Mouse (Mus musculus): ENCODE measurements around the gene Actl10. TPM values are rescaled to one million over a fixed set of nuclear protein-coding genes. Genes with fewer than 3 reads are reported as not detected.

Actl10 gene
- polyA plus RNA-seq, 1 experiment, result not detected

- Histone ChIP-seq H3K27ac (ENCODE audit: insufficient read depth, low read depth, low read length) (no peak overlapping the region), H3K4me3 (ENCODE audit: insufficient read depth, low read depth, low read length) (no peak overlapping the region), H3K4me1 (ENCODE audit: control insufficient read depth, insufficient read depth, low read length) (peaks cover 7% of the 10 kb centered on the region)
- TF ChIP-seq POLR2A (IDR thresholded peaks at IDR 0.05; ENCODE audit: insufficient read depth, low read depth, low read length), result no peak
- TF ChIP-seq CTCF (IDR thresholded peaks at IDR 0.05; ENCODE audit: insufficient read depth, low read depth, low read length), result no peak
- 56% methylated on average over 4 of the region's 4 CpGs for WGBS
Observed at GRCm38 (mm10) chr2:154570666-154571065, 19.1 kb downstream of the Actl10 start.

- peaks cover 7% of the 10 kb centered on the region for H3K4me1 ChIP-seq (ENCODE audit: control insufficient read depth, insufficient read depth, low read length)
- TF ChIP-seq CTCF (IDR thresholded peaks at IDR 0.05; ENCODE audit: insufficient read depth, low read depth, low read length), result no peak
- no peak for TF ChIP-seq POLR2A (IDR thresholded peaks at IDR 0.05; ENCODE audit: insufficient read depth, low read depth, low read length)
- 83% methylated on average over 4 of the region's 4 CpGs for WGBS
- no peak overlapping the region for H3K4me3 ChIP-seq (ENCODE audit: insufficient read depth, low read depth, low read length)
- no peak overlapping the region for H3K27ac ChIP-seq (ENCODE audit: insufficient read depth, low read depth, low read length)
Observed at GRCm38 (mm10) chr2:154571266-154571665, 19.7 kb downstream of the Actl10 start.

GRCm38 (mm10) chr2:154571976-154572375, 20.4 kb downstream of the Actl10 start:
- 79% methylated on average over 8 of the region's 8 CpGs for WGBS

GRCm38 (mm10) chr2:154572996-154573395, 21.4 kb downstream of the Actl10 start:
- Histone ChIP-seq H3K4me3 (ENCODE audit: insufficient read depth, low read depth, low read length) (no peak overlapping the region), H3K4me1 (ENCODE audit: control insufficient read depth, insufficient read depth, low read length) (peaks cover 19% of the 10 kb centered on the region), H3K27ac (ENCODE audit: insufficient read depth, low read depth, low read length) (no peak overlapping the region)
- TF ChIP-seq CTCF (IDR thresholded peaks at IDR 0.05; ENCODE audit: insufficient read depth, low read depth, low read length) (no peak), POLR2A (IDR thresholded peaks at IDR 0.05; ENCODE audit: insufficient read depth, low read depth, low read length) (no peak)
- 87% methylated on average over 3 of the region's 3 CpGs for WGBS

More at GRCm38 (mm10) chr2:154571976-154572375, 20.4 kb downstream of the Actl10 start:
- no peak overlapping the region for H3K4me3 ChIP-seq (ENCODE audit: insufficient read depth, low read depth, low read length)
- no peak overlapping the region for H3K27ac ChIP-seq (ENCODE audit: insufficient read depth, low read depth, low read length)
- no peak for TF ChIP-seq POLR2A (IDR thresholded peaks at IDR 0.05; ENCODE audit: insufficient read depth, low read depth, low read length)
- TF ChIP-seq CTCF (IDR thresholded peaks at IDR 0.05; ENCODE audit: insufficient read depth, low read depth, low read length), result no peak
- peaks cover 12% of the 10 kb centered on the region for H3K4me1 ChIP-seq (ENCODE audit: control insufficient read depth, insufficient read depth, low read length)

- H3K27ac ChIP-seq (ENCODE audit: insufficient read depth, low read depth, low read length), result no peak overlapping the region
- 70% methylated on average over 7 of the region's 7 CpGs for WGBS
- H3K4me3 ChIP-seq (ENCODE audit: insufficient read depth, low read depth, low read length), result no peak overlapping the region
- TF ChIP-seq CTCF (IDR thresholded peaks at IDR 0.05; ENCODE audit: insufficient read depth, low read depth, low read length) (no peak), POLR2A (IDR thresholded peaks at IDR 0.05; ENCODE audit: insufficient read depth, low read depth, low read length) (no peak)
- peaks cover 12% of the 10 kb centered on the region for H3K4me1 ChIP-seq (ENCODE audit: control insufficient read depth, insufficient read depth, low read length)
Observed at GRCm38 (mm10) chr2:154574271-154574670, 22.7 kb downstream of the Actl10 start.

GRCm38 (mm10) chr2:154576876-154577743, 25.5 kb downstream of the Actl10 start:
- Histone ChIP-seq H3K27ac (ENCODE audit: insufficient read depth, low read depth, low read length) (no peak overlapping the region), H3K4me3 (ENCODE audit: insufficient read depth, low read depth, low read length) (no peak overlapping the region), H3K4me1 (ENCODE audit: control insufficient read depth, insufficient read depth, low read length) (peaks cover 19% of the 10 kb centered on the region)
- TF ChIP-seq CTCF (IDR thresholded peaks at IDR 0.05; ENCODE audit: insufficient read depth, low read depth, low read length) (no peak), POLR2A (IDR thresholded peaks at IDR 0.05; ENCODE audit: insufficient read depth, low read depth, low read length) (no peak)
- 61% methylated on average over 12 of the region's 12 CpGs for WGBS

- no peak overlapping the region for H3K4me3 ChIP-seq (ENCODE audit: insufficient read depth, low read depth, low read length)
- 86% methylated on average over 6 of the region's 6 CpGs for WGBS
- H3K27ac ChIP-seq (ENCODE audit: insufficient read depth, low read depth, low read length), result no peak overlapping the region
- TF ChIP-seq POLR2A (IDR thresholded peaks at IDR 0.05; ENCODE audit: insufficient read depth, low read depth, low read length) (no peak), CTCF (IDR thresholded peaks at IDR 0.05; ENCODE audit: insufficient read depth, low read depth, low read length) (no peak)
- H3K4me1 ChIP-seq (ENCODE audit: control insufficient read depth, insufficient read depth, low read length), result peaks cover 19% of the 10 kb centered on the region
Observed at GRCm38 (mm10) chr2:154577744-154578067, 26.1 kb downstream of the Actl10 start.

- Histone ChIP-seq H3K27ac (ENCODE audit: insufficient read depth, low read depth, low read length) (no peak overlapping the region), H3K4me3 (ENCODE audit: insufficient read depth, low read depth, low read length) (no peak overlapping the region), H3K4me1 (ENCODE audit: control insufficient read depth, insufficient read depth, low read length) (peaks cover 38% of the 10 kb centered on the region)
- no peak for TF ChIP-seq POLR2A (IDR thresholded peaks at IDR 0.05; ENCODE audit: insufficient read depth, low read depth, low read length)
- WGBS, result 69% methylated on average over 8 of the region's 8 CpGs
Observed at GRCm38 (mm10) chr2:154580586-154580985, 29.0 kb downstream of the Actl10 start.

GRCm38 (mm10) chr2:154581421-154581820, 29.8 kb downstream of the Actl10 start:
- WGBS, result 97% methylated on average over 1 of the region's 1 CpGs
- H3K4me3 ChIP-seq (ENCODE audit: insufficient read depth, low read depth, low read length), result no peak overlapping the region
- TF ChIP-seq CTCF (IDR thresholded peaks at IDR 0.05; ENCODE audit: insufficient read depth, low read depth, low read length) (no peak), POLR2A (IDR thresholded peaks at IDR 0.05; ENCODE audit: insufficient read depth, low read depth, low read length) (no peak)
- no peak overlapping the region for H3K27ac ChIP-seq (ENCODE audit: insufficient read depth, low read depth, low read length)
- H3K4me1 ChIP-seq (ENCODE audit: control insufficient read depth, insufficient read depth, low read length), result peaks cover 38% of the 10 kb centered on the region

Measured in olfactory bulb, adult 2 months (tissue).